Mouse (Mus musculus): ENCODE results near the gene Txndc8. TPM values are rescaled to one million over a fixed set of nuclear protein-coding genes. Genes with fewer than 3 reads are reported as not detected.
A peak's percentile ranks its signal among the peaks of the same experiment; 100 is the strongest.

Txndc8 gene
- polyA plus RNA-seq, 1 experiment, result not detected

DNA sequence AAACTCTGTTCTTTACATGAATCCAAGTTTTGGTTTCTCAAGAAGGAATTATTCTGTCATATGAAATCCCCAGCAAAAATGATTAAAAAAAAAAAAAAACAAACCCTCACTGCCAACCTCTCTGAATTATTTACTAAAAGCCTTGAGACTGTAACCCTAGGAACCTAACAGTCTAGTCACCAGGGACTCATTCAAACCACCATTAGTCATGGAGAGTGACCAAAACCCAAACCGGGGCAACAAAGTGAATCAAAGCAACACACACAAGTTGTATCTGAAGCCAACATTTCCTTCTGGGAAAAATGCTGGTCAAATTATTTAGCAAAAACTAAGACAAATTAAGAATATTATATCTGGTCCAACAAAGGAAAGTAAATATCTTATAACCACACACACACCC lies 56.0 kb downstream of the Txndc8 start:
- H3K27me3 ChIP-seq (ENCODE audit: control insufficient read depth, insufficient read depth, insufficient read length), result no peaks in the 10 kb centered on the region
- TF ChIP-seq TCF12 (IDR thresholded peaks at IDR 0.05; ENCODE audit: insufficient read depth, poor library complexity, severe bottlenecking) (no peak), POLR2AphosphoS2 (IDR thresholded peaks at IDR 0.05; ENCODE audit: insufficient read length, low read depth) (no peak), TCF3 (IDR thresholded peaks at IDR 0.05; ENCODE audit: insufficient read length, low read depth) (no peak), USF1 (IDR thresholded peaks at IDR 0.05; ENCODE audit: low read depth) (no peak), SRF (IDR thresholded peaks at IDR 0.05; ENCODE audit: control insufficient read depth, insufficient read length, low read depth) (no peak), MYOD1 (IDR thresholded peaks at IDR 0.05; ENCODE audit: control insufficient read depth in 1 of 3, insufficient read length in 2 of 3, low read depth in 2 of 3) (no peak)
- peak overlapping the region; percentile 88 for H3K4me2 ChIP-seq (ENCODE audit: low read depth)
- H3ac ChIP-seq (ENCODE audit: control insufficient read depth, insufficient read length), result no peak overlapping the region
- H3K36me3 ChIP-seq (ENCODE audit: control insufficient read depth, insufficient read depth), result peaks cover 39% of the 10 kb centered on the region
- peaks cover 67% of the 10 kb centered on the region for H3K79me2 ChIP-seq (ENCODE audit: control insufficient read depth, insufficient read depth)
- no peak overlapping the region for H3K4me3 ChIP-seq

DNA sequence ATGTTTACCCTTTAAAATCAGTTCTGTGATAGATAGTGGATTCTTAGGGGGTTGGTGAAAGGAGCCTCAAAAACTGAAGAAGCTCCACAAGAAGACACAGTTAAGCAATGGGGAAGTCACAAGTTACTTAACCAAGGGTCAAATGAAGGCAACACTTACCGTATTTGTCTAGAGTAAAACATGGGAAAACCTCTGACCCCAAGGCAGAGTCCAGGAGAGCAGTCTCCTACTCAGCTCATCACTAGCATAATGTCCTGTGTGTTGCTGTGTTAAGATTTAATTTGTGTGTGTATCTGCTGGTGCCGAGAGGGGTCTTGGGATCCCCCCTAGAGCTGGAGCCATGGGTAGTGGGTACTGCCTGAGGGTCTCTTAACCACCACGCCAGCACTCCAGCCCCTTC lies 56.5 kb downstream of the Txndc8 start:
- no peaks in the 10 kb centered on the region for H3K27me3 ChIP-seq (ENCODE audit: control insufficient read depth, insufficient read depth, insufficient read length)
- H3K4me3 ChIP-seq, result no peak overlapping the region
- H3K36me3 ChIP-seq (ENCODE audit: control insufficient read depth, insufficient read depth), result peaks cover 40% of the 10 kb centered on the region
- TF ChIP-seq E2F4 (IDR thresholded peaks at IDR 0.05; ENCODE audit: insufficient read depth) (no peak), USF1 (IDR thresholded peaks at IDR 0.05; ENCODE audit: low read depth) (no peak), TCF12 (IDR thresholded peaks at IDR 0.05; ENCODE audit: insufficient read depth, poor library complexity, severe bottlenecking) (no peak), MYOG (IDR thresholded peaks at IDR 0.05; ENCODE audit: control insufficient read depth in 1 of 3, insufficient read depth in 1 of 3, insufficient read length in 2 of 3, low read depth in 2 of 3) (no peak)
- H3K79me2 ChIP-seq (ENCODE audit: control insufficient read depth, insufficient read depth), result peaks cover 67% of the 10 kb centered on the region
- H3ac ChIP-seq (ENCODE audit: control insufficient read depth, insufficient read length), result no peak overlapping the region
- peak overlapping the region; percentile 88 for H3K4me2 ChIP-seq (ENCODE audit: low read depth)

DNA sequence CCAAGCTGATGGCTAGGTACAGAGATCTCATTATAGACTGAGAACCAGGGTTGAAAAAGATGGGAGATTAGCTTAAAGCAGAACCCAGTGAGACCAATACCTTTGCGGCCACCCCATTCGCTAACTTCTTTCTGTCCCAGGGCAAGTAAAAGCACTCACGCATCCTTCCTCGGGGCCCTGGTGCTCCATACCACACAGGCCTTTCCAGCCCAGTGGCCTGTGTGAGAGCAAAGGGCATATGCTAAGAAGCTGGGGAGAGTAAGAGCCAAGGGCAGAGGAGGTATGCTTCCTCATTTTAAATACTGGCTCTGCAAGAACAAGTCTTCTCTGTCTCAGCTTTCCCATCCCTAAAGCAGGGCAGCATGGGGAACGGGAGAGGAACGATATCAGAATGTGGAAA lies 59.1 kb downstream of the Txndc8 start:
- H3K4me3 ChIP-seq, result no peak overlapping the region
- H3K36me3 ChIP-seq (ENCODE audit: control insufficient read depth, insufficient read depth), result peaks cover 65% of the 10 kb centered on the region
- H3K79me2 ChIP-seq (ENCODE audit: control insufficient read depth, insufficient read depth), result peaks cover 57% of the 10 kb centered on the region
- no peak overlapping the region for H3K4me2 ChIP-seq (ENCODE audit: low read depth)
- no peaks in the 10 kb centered on the region for H3K27me3 ChIP-seq (ENCODE audit: control insufficient read depth, insufficient read depth, insufficient read length)
- TF ChIP-seq SRF (IDR thresholded peaks at IDR 0.05; ENCODE audit: control insufficient read depth, insufficient read length, low read depth) (no peak), MYOG (IDR thresholded peaks at IDR 0.05; ENCODE audit: control insufficient read depth in 1 of 3, insufficient read depth in 1 of 3, insufficient read length in 2 of 3, low read depth in 2 of 3) (no peak), TCF12 (IDR thresholded peaks at IDR 0.05; ENCODE audit: insufficient read depth, poor library complexity, severe bottlenecking) (no peak), E2F4 (IDR thresholded peaks at IDR 0.05; ENCODE audit: insufficient read depth) (no peak), POLR2AphosphoS2 (IDR thresholded peaks at IDR 0.05; ENCODE audit: insufficient read length, low read depth) (no peak)
- no peak overlapping the region for H3ac ChIP-seq (ENCODE audit: control insufficient read depth, insufficient read length)

DNA sequence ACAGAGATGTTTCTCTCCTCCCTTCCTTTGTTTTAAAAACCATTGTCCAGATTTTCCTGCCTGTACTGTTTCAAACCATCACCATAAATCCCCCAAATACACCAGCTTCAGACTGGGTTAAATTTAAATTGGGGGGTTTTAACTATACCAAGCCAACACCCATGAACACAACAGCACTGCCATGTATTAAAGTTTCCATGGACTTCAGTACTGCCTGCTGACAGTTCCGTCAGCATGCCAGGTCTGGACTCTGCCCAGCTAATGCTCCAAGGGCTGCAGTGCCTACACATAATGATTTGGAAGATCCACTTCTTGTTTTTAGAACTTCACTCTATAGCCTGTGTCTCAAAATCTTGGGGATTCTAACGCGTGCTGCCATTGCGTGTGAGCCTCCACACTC lies 61.4 kb downstream of the Txndc8 start:
- Histone ChIP-seq H3K79me2 (ENCODE audit: control insufficient read depth, insufficient read depth) (peaks cover 33% of the 10 kb centered on the region), H3K27me3 (ENCODE audit: control insufficient read depth, insufficient read depth, insufficient read length) (no peaks in the 10 kb centered on the region), H3ac (ENCODE audit: control insufficient read depth, insufficient read length) (no peak overlapping the region), H3K4me2 (ENCODE audit: low read depth) (no peak overlapping the region), H3K36me3 (ENCODE audit: control insufficient read depth, insufficient read depth) (peaks cover 86% of the 10 kb centered on the region), H3K4me3 (no peak overlapping the region)
- no peak for TF ChIP-seq USF1 (IDR thresholded peaks at IDR 0.05; ENCODE audit: low read depth)
- no peak for TF ChIP-seq TCF3 (IDR thresholded peaks at IDR 0.05; ENCODE audit: insufficient read length, low read depth)
- TF ChIP-seq POLR2A (IDR thresholded peaks at IDR 0.05; ENCODE audit: insufficient read length, low read depth), result no peak
- TF ChIP-seq MAX (IDR thresholded peaks at IDR 0.05; ENCODE audit: low read depth), result no peak
- no peak for TF ChIP-seq MYOD1 (IDR thresholded peaks at IDR 0.05; ENCODE audit: control insufficient read depth in 1 of 3, insufficient read length in 2 of 3, low read depth in 2 of 3)
- no peak for TF ChIP-seq CEBPB (IDR thresholded peaks at IDR 0.05; ENCODE audit: insufficient read depth, poor library complexity, severe bottlenecking)
- no peak for TF ChIP-seq POLR2AphosphoS2 (IDR thresholded peaks at IDR 0.05; ENCODE audit: insufficient read length, low read depth)
- no peak for TF ChIP-seq E2F4 (IDR thresholded peaks at IDR 0.05; ENCODE audit: insufficient read depth)
- TF ChIP-seq TCF12 (IDR thresholded peaks at IDR 0.05; ENCODE audit: insufficient read depth, poor library complexity, severe bottlenecking), result no peak
- no peak for TF ChIP-seq MYOG (IDR thresholded peaks at IDR 0.05; ENCODE audit: control insufficient read depth in 1 of 3, insufficient read depth in 1 of 3, insufficient read length in 2 of 3, low read depth in 2 of 3)
- no peak for TF ChIP-seq SRF (IDR thresholded peaks at IDR 0.05; ENCODE audit: control insufficient read depth, insufficient read length, low read depth)
- no peak for TF ChIP-seq REST (IDR thresholded peaks at IDR 0.05; ENCODE audit: insufficient read depth, insufficient read length)

DNA sequence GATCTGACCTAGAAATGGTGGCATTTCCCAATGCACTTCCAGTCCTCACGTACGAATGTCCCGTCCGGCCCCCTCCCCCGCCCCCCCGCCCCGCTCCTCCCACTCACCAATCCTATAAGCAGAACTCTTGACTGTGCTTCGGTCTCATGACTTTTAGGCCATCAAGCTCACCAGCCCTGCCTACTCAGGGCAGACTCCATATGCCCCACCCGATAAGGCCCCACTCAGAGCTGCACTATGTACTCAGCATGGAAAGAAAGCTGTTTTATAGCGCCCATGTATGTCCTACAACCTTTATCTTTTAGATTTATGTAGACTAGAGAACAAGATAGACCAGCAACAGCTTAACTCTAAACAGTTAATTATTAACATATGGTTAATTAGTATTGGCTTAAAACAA lies 61.9 kb downstream of the Txndc8 start:
- Histone ChIP-seq H3K27me3 (ENCODE audit: control insufficient read depth, insufficient read depth, insufficient read length) (no peaks in the 10 kb centered on the region), H3ac (ENCODE audit: control insufficient read depth, insufficient read length) (no peak overlapping the region), H3K4me2 (ENCODE audit: low read depth) (no peak overlapping the region), H3K36me3 (ENCODE audit: control insufficient read depth, insufficient read depth) (peaks cover 89% of the 10 kb centered on the region), H3K79me2 (ENCODE audit: control insufficient read depth, insufficient read depth) (peaks cover 29% of the 10 kb centered on the region), H3K4me3 (no peak overlapping the region)
- no peak for TF ChIP-seq E2F4 (IDR thresholded peaks at IDR 0.05; ENCODE audit: insufficient read depth)
- TF ChIP-seq TCF12 (IDR thresholded peaks at IDR 0.05; ENCODE audit: insufficient read depth, poor library complexity, severe bottlenecking), result no peak
- TF ChIP-seq POLR2A (IDR thresholded peaks at IDR 0.05; ENCODE audit: insufficient read length, low read depth), result no peak
- no peak for TF ChIP-seq USF1 (IDR thresholded peaks at IDR 0.05; ENCODE audit: low read depth)
- TF ChIP-seq CEBPB (IDR thresholded peaks at IDR 0.05; ENCODE audit: insufficient read depth, poor library complexity, severe bottlenecking), result no peak
- no peak for TF ChIP-seq MAX (IDR thresholded peaks at IDR 0.05; ENCODE audit: low read depth)
- TF ChIP-seq POLR2AphosphoS2 (IDR thresholded peaks at IDR 0.05; ENCODE audit: insufficient read length, low read depth), result no peak
- TF ChIP-seq MYOG (IDR thresholded peaks at IDR 0.05; ENCODE audit: control insufficient read depth in 1 of 3, insufficient read depth in 1 of 3, insufficient read length in 2 of 3, low read depth in 2 of 3), result no peak
- no peak for TF ChIP-seq TCF3 (IDR thresholded peaks at IDR 0.05; ENCODE audit: insufficient read length, low read depth)
- no peak for TF ChIP-seq REST (IDR thresholded peaks at IDR 0.05; ENCODE audit: insufficient read depth, insufficient read length)
- no peak for TF ChIP-seq MYOD1 (IDR thresholded peaks at IDR 0.05; ENCODE audit: control insufficient read depth in 1 of 3, insufficient read length in 2 of 3, low read depth in 2 of 3)
- no peak for TF ChIP-seq SRF (IDR thresholded peaks at IDR 0.05; ENCODE audit: control insufficient read depth, insufficient read length, low read depth)

All from myocyte (in vitro differentiated cells).